Mouse (Mus musculus): ENCODE measurements around the gene 4933430I17Rik. TPM values are rescaled to one million over a fixed set of nuclear protein-coding genes. Genes with fewer than 3 reads are reported as not detected.

The 4933430I17Rik gene
- polyA plus RNA-seq, 1 experiment from 2014 or later = 1.3 TPM

Other genes with a start within 250 kb of the 4933430I17Rik start
- gene Fkbp15, start 164.8 kb upstream of the 4933430I17Rik start, polyA plus RNA-seq (2016; fragmentation: Nextera tagmentation; extraction: Ambion mirVana) = 18.0 and 18.1 TPM in 2 replicates
- gene Slc31a1, start 164.6 kb upstream of the 4933430I17Rik start, polyA plus RNA-seq (2016; fragmentation: Nextera tagmentation; extraction: Ambion mirVana) = 45.5 and 48.0 TPM in 2 replicates
- 207 and 215 TPM in 2 replicates for gene Cdc26, start 116.7 kb upstream of the 4933430I17Rik start, polyA plus RNA-seq (2016; fragmentation: Nextera tagmentation; extraction: Ambion mirVana)
- gene Prpf4, start 116.6 kb upstream of the 4933430I17Rik start, polyA plus RNA-seq (2016; fragmentation: Nextera tagmentation; extraction: Ambion mirVana) = 37.1 and 37.2 TPM in 2 replicates
- not detected in 2 replicates for gene Rnf183, start 90.1 kb upstream of the 4933430I17Rik start, polyA plus RNA-seq (2016; fragmentation: Nextera tagmentation; extraction: Ambion mirVana)
- 9.9 and 11.0 TPM in 2 replicates for gene Wdr31, start 54.5 kb upstream of the 4933430I17Rik start, polyA plus RNA-seq (2016; fragmentation: Nextera tagmentation; extraction: Ambion mirVana)
- gene Bspry, start 45.3 kb upstream of the 4933430I17Rik start, polyA plus RNA-seq (2016; fragmentation: Nextera tagmentation; extraction: Ambion mirVana) = 1.8 and 2.6 TPM in 2 replicates
- 11.0 and 13.2 TPM in 2 replicates for gene Hdhd3, start 21.9 kb upstream of the 4933430I17Rik start, polyA plus RNA-seq (2016; fragmentation: Nextera tagmentation; extraction: Ambion mirVana)
- 106 and 114 TPM in 2 replicates for gene Alad, start 5.5 kb upstream of the 4933430I17Rik start, polyA plus RNA-seq (2016; fragmentation: Nextera tagmentation; extraction: Ambion mirVana)
- gene Pole3, start 301 bp upstream of the 4933430I17Rik start, polyA plus RNA-seq (2016; fragmentation: Nextera tagmentation; extraction: Ambion mirVana) = 117 and 120 TPM in 2 replicates
- 35.4 and 35.5 TPM in 2 replicates for gene Rgs3, start 34.5 kb downstream of the 4933430I17Rik start, polyA plus RNA-seq (2016; fragmentation: Nextera tagmentation; extraction: Ambion mirVana)

Measured in embryonic facial prominence, embryonic 10.5 days (tissue).